Mouse (Mus musculus) heart, postnatal 0 days (tissue): ENCODE measurements around the gene Fv1.

Source experiments
- CTCF ChIP-seq: IDR thresholded peaks from 2 replicates; pipeline ENCODE4 v1.5.1; 2016; ENCODE audit warnings: antibody characterized with exemption, control low read depth, low read depth
- EP300 ChIP-seq: IDR thresholded peaks from 2 replicates; pipeline ENCODE4 v1.6.1; 2016; ENCODE audit warnings: antibody characterized with exemption, low read depth

GRCm38 (mm10) chr4:147896411-147896810 is 27.6 kb downstream of the Fv1 start:
- TF ChIP-seq CTCF (no peak), EP300 (no peak)
